11 mouse cellular contexts compared by ENCODE assay signal in the genomic region with DNA sequence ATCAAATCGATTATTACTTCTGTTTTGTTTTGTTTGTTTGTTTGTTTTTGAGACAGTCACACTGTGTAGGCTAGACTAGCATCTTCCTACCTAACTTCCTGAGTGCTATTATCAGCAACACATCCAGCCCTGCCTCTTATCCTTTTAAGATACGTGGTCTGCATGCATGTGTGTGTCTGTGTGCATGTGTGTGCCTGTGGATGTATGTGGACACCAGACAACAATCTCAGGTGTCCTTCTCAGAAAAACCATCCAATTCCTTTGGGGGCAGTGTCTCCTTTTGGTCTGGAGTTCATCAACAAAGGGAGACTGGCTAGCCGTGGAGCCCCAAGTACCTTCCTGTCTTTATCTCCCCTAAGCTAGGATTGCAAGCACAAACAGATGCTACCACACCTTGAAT.
DNase-seq lines count a peak whose midpoint lies in the region; ATAC-seq lines count a peak whose summit lies in the region.
"Had no signal": no experiment of that assay in that cellular context is flagged by ENCODE, and none has a peak within 500 bp of the region (broad histone marks: within the 10 kb centered on the region; RNA-seq: fewer than 3 reads in every experiment).

No protein-coding gene starts in this region.

- no peaks in the 10 kb centered on the region for H3K36me3 ChIP-seq in heart, embryonic 14.5 days (ENCODE audit: control insufficient read depth, insufficient read depth, low read length)
- H3K36me3 ChIP-seq in midbrain, embryonic 10.5 days = no peaks in the 10 kb centered on the region
- H3K36me3 ChIP-seq in midbrain, embryonic 11.5 days (ENCODE audit: control insufficient read depth, insufficient read depth, low read length) = no peaks in the 10 kb centered on the region
- H3K36me3 ChIP-seq in embryonic facial prominence, embryonic 14.5 days (ENCODE audit: control insufficient read depth, insufficient read depth, low read length) = no peaks in the 10 kb centered on the region
- H3K36me3 ChIP-seq in forebrain, embryonic 16.5 days (ENCODE audit: control insufficient read depth, insufficient read depth) = no peaks in the 10 kb centered on the region

- peak overlapping the region; percentile 17 to 94; a peak in 2 of 4 replicates for H3K27ac ChIP-seq in heart, embryonic 14.5 days (replicated peaks in 1 of 2; ENCODE audit: control insufficient read depth in 1 of 2, insufficient read depth in 1 of 2, low read depth in 2 of 2, low read length in 2 of 2)
- peak overlapping the region; percentile 39; the same call in 1 of the 2 replicates for H3K27ac ChIP-seq in midbrain, embryonic 10.5 days (replicated peaks)
- no peak overlapping the region for H3K27ac ChIP-seq in midbrain, embryonic 11.5 days (ENCODE audit: low read depth, low read length)
- H3K27ac ChIP-seq in embryonic facial prominence, embryonic 14.5 days (replicated peaks; ENCODE audit: low read depth, low read length) = peak overlapping the region; percentile 94; the same call in 1 of the 2 replicates
- no peak overlapping the region for H3K27ac ChIP-seq in forebrain, embryonic 16.5 days (ENCODE audit: low read length)
- H3K27ac ChIP-seq: liver, embryonic 14.5 days had no signal

- H3K4me3 ChIP-seq in heart, embryonic 14.5 days (ENCODE audit: control insufficient read depth in 1 of 2, insufficient read depth in 1 of 2, low read depth in 1 of 2, low read length in 2 of 2) = no peak overlapping the region
- no peak overlapping the region for H3K4me3 ChIP-seq in midbrain, embryonic 10.5 days
- no peak overlapping the region for H3K4me3 ChIP-seq in midbrain, embryonic 11.5 days (ENCODE audit: low read depth, low read length)
- H3K4me3 ChIP-seq in embryonic facial prominence, embryonic 14.5 days (ENCODE audit: low read depth, low read length) = no peak overlapping the region
- no peak overlapping the region for H3K4me3 ChIP-seq in forebrain, embryonic 16.5 days (replicated peaks; ENCODE audit: low read length)
- H3K4me3 ChIP-seq: erythroblast, embryonic 14.5 days had no signal

- H3K4me2 ChIP-seq in heart, embryonic 14.5 days (ENCODE audit: low read length) = no peak overlapping the region
- H3K4me2 ChIP-seq in midbrain, embryonic 11.5 days = no peak overlapping the region
- H3K4me2 ChIP-seq in embryonic facial prominence, embryonic 14.5 days (ENCODE audit: low read depth, low read length) = no peak overlapping the region
- H3K4me2 ChIP-seq in forebrain, embryonic 16.5 days (ENCODE audit: low read length) = no peak overlapping the region

- intact Hi-C loops in heart, postnatal 10 days (cut with DNase I) = no loop called here

- H3K4me1 ChIP-seq in heart, embryonic 14.5 days (ENCODE audit: control insufficient read depth in 2 of 2, insufficient read depth in 2 of 2, low read length in 2 of 2) = peaks cover 22 to 42% of the 10 kb centered on the region in 2 experiments
- peaks cover 55% of the 10 kb centered on the region for H3K4me1 ChIP-seq in midbrain, embryonic 10.5 days
- H3K4me1 ChIP-seq in midbrain, embryonic 11.5 days (ENCODE audit: control insufficient read depth, insufficient read depth, low read length) = peaks cover 31% of the 10 kb centered on the region
- peaks cover 32% of the 10 kb centered on the region for H3K4me1 ChIP-seq in embryonic facial prominence, embryonic 14.5 days (ENCODE audit: control insufficient read depth, insufficient read depth, low read length)
- peaks cover 29% of the 10 kb centered on the region for H3K4me1 ChIP-seq in forebrain, embryonic 16.5 days (replicated peaks; ENCODE audit: control insufficient read depth, insufficient read depth, low read length)

- H3K27me3 ChIP-seq in heart, embryonic 14.5 days (ENCODE audit: control insufficient read depth, insufficient read depth, low read length) = no peaks in the 10 kb centered on the region
- no peaks in the 10 kb centered on the region for H3K27me3 ChIP-seq in midbrain, embryonic 10.5 days (ENCODE audit: low read depth, poor library complexity, severe bottlenecking)
- no peaks in the 10 kb centered on the region for H3K27me3 ChIP-seq in midbrain, embryonic 11.5 days (ENCODE audit: control insufficient read depth, insufficient read depth, low read length)
- H3K27me3 ChIP-seq in embryonic facial prominence, embryonic 14.5 days (replicated peaks; ENCODE audit: control insufficient read depth, insufficient read depth, low read length) = no peaks in the 10 kb centered on the region
- H3K27me3 ChIP-seq in forebrain, embryonic 16.5 days (replicated peaks; ENCODE audit: control insufficient read depth, insufficient read depth, low read length) = no peaks in the 10 kb centered on the region

- no peak for DNase-seq in heart, postnatal 10 days
- no peak for DNase-seq in midbrain, embryonic 10.5 days (ENCODE audit: low spot score)
- no peak for DNase-seq in midbrain, embryonic 11.5 days (ENCODE audit: low spot score, missing footprints)
- DNase-seq in embryonic facial prominence, embryonic 14.5 days (ENCODE audit: low spot score) = no peak
- DNase-seq in thymus, postnatal 0 days (ENCODE audit: low spot score) = peak; percentile 35
- no peak for DNase-seq in retina, postnatal 1 day
- DNase-seq: kidney, adult 2 months had no signal

- no peak for ATAC-seq in heart, embryonic 14.5 days (ENCODE audit: insufficient number of reproducible peaks, insufficient read depth, low FRiP score, low read depth)
- no peak for ATAC-seq in midbrain, embryonic 11.5 days (ENCODE audit: low FRiP score)
- no peak for ATAC-seq in embryonic facial prominence, embryonic 14.5 days (ENCODE audit: low read depth)
- ATAC-seq in forebrain, embryonic 16.5 days = no peak

- no peak overlapping the region for H3K9ac ChIP-seq in heart, embryonic 14.5 days (ENCODE audit: low read length)
- H3K9ac ChIP-seq in midbrain, embryonic 11.5 days (ENCODE audit: low read length) = no peak overlapping the region
- H3K9ac ChIP-seq in embryonic facial prominence, embryonic 14.5 days (ENCODE audit: low read depth, low read length) = no peak overlapping the region
- H3K9ac ChIP-seq in forebrain, embryonic 16.5 days (replicated peaks; ENCODE audit: low read depth, low read length) = no peak overlapping the region
- H3K9ac ChIP-seq: liver, embryonic 14.5 days had no signal

- H3K9me3 ChIP-seq in heart, embryonic 14.5 days (ENCODE audit: control insufficient read depth, low read length) = no peaks in the 10 kb centered on the region
- H3K9me3 ChIP-seq in midbrain, embryonic 10.5 days (replicated peaks) = no peaks in the 10 kb centered on the region
- H3K9me3 ChIP-seq in midbrain, embryonic 11.5 days (ENCODE audit: control insufficient read depth, low read length) = no peaks in the 10 kb centered on the region
- no peaks in the 10 kb centered on the region for H3K9me3 ChIP-seq in embryonic facial prominence, embryonic 14.5 days (ENCODE audit: control insufficient read depth, low read length)
- H3K9me3 ChIP-seq in forebrain, embryonic 16.5 days (ENCODE audit: control insufficient read depth, low read length) = no peaks in the 10 kb centered on the region

- 34% methylated on average over 3 of the region's 3 CpGs for WGBS in heart, embryonic 14.5 days
- WGBS in midbrain, embryonic 10.5 days = 69% methylated on average over 3 of the region's 3 CpGs
- WGBS in midbrain, embryonic 11.5 days = 73% methylated on average over 3 of the region's 3 CpGs
- 51% methylated on average over 3 of the region's 3 CpGs for WGBS in embryonic facial prominence, embryonic 14.5 days
- WGBS in forebrain, embryonic 16.5 days = 65% methylated on average over 3 of the region's 3 CpGs

Comparison
In these comparisons a context has a peak if more than half of its experiments do, and no peak if none do; other contexts are left out.
1. H3K27ac ChIP-seq: peak in heart, embryonic 14.5 days (2 of 2), midbrain, embryonic 10.5 days (single experiment) and embryonic facial prominence, embryonic 14.5 days (single experiment); none in midbrain, embryonic 11.5 days (single experiment) and forebrain, embryonic 16.5 days (single experiment).